Mouse (Mus musculus) adrenal gland, adult 2 months (tissue): ENCODE data around the gene Olfr1196. TPM values are rescaled to one million over a fixed set of nuclear protein-coding genes. Genes with fewer than 3 reads are reported as not detected.
"Not testable (repeated sequence)": the region's sequence is repeated elsewhere in the genome, so short reads cannot be mapped to it uniquely, and the experiment has no call there.

Experiments
- DNase-seq: peaks from one replicate; pipeline ENCODE4 v3.0.0; 2021
- long read RNA-seq: library from polyadenylated mRNA; stranded (forward); transcript quantifications from one replicate; pipeline ENCODE4 v2.0.0, GENCODE M21; 2021
- polyA plus RNA-seq: library from polyadenylated mRNA; depleted of rRNA; stranded (reverse); fragments of >200 nt; gene quantifications from 2 replicates; pipeline ENCODE4 v1.2.3, GENCODE M21; 2012; rRNA removed
- total RNA-seq, 2 experiments: library from RNA; stranded (reverse); gene quantifications; 2 replicates each; pipeline ENCODE4 v1.2.3; 2021

Olfr1196 gene
- total RNA-seq (not detected), polyA plus RNA-seq (not detected in 2 replicates)
- long read RNA-seq, result 0 reads

- DNase-seq, result no peak
These were observed at the start of gene Olfr1196 for GRCm38 (mm10) chr2:88704497-88704896. Gene Olfr1196, minus strand, starts transcription at chr2:88704597.

GRCm38 (mm10) chr2:88751270-88751669 lies 46.9 kb upstream of the Olfr1196 start, which contains the start of gene Olfr1198:
Gene Olfr1198, minus strand, starts transcription at chr2:88751370.
- DNase-seq, result no peak

- no peak for DNase-seq
These were observed 39.0 kb upstream of the Olfr1196 start for GRCm38 (mm10) chr2:88743379-88743778.

- no peak for DNase-seq
These were observed 27.9 kb upstream of the Olfr1196 start, which contains the start of gene Olfr1197 for GRCm38 (mm10) chr2:88732266-88732665. Gene Olfr1197, minus strand, starts transcription at chr2:88732366.

- DNase-seq, result no peak
These were observed 15.3 kb downstream of the Olfr1196 start, which contains the start of gene Olfr1195 for GRCm38 (mm10) chr2:88689087-88689486. Gene Olfr1195, minus strand, starts transcription at chr2:88689187.

- DNase-seq, result not testable (repeated sequence)
These were observed 29.1 kb downstream of the Olfr1196 start, which contains the start of gene Olfr1193 for GRCm38 (mm10) chr2:88675328-88675727. Gene Olfr1193, plus strand, starts transcription at chr2:88675628.

- DNase-seq, result no peak
These were observed 56.2 kb downstream of the Olfr1196 start, which contains the start of gene Olfr1192-ps1 for GRCm38 (mm10) chr2:88648209-88648608. Gene Olfr1192-ps1, plus strand, starts transcription at chr2:88648509.

Other genes starting within 250 kb of the Olfr1196 start
- gene Olfr1183, start 249.7 kb downstream of the Olfr1196 start, total RNA-seq, result not detected
- not detected in 2 replicates for gene Olfr1183, start 249.7 kb downstream of the Olfr1196 start, polyA plus RNA-seq
- not detected for gene Olfr1184, start 221.0 kb downstream of the Olfr1196 start, total RNA-seq
- gene Olfr1184, start 221.0 kb downstream of the Olfr1196 start, polyA plus RNA-seq, result not detected in 2 replicates
- not detected for gene Olfr1185-ps1, start 211.3 kb downstream of the Olfr1196 start, total RNA-seq
- gene Olfr1185-ps1, start 211.3 kb downstream of the Olfr1196 start, polyA plus RNA-seq, result not detected in 2 replicates
- not detected for gene Olfr1186, start 186.0 kb downstream of the Olfr1196 start, total RNA-seq
- gene Olfr1186, start 186.0 kb downstream of the Olfr1196 start, polyA plus RNA-seq, result not detected in 2 replicates
- not detected for gene Olfr1188, start 147.7 kb downstream of the Olfr1196 start, total RNA-seq
- gene Olfr1188, start 147.7 kb downstream of the Olfr1196 start, polyA plus RNA-seq, result not detected in 2 replicates
- gene Olfr1189, start 118.1 kb downstream of the Olfr1196 start, total RNA-seq, result not detected
- not detected in 2 replicates for gene Olfr1189, start 118.1 kb downstream of the Olfr1196 start, polyA plus RNA-seq
- gene Olfr1191-ps1, start 64.1 kb downstream of the Olfr1196 start, total RNA-seq, result under 1 TPM in 1 of 2 experiments, not detected in 1; 0.06 TPM
- gene Olfr1191-ps1, start 64.1 kb downstream of the Olfr1196 start, polyA plus RNA-seq, result not detected in 2 replicates
- gene Olfr1192-ps1, start 56.1 kb downstream of the Olfr1196 start, total RNA-seq, result not detected
- not detected in 2 replicates for gene Olfr1192-ps1, start 56.1 kb downstream of the Olfr1196 start, polyA plus RNA-seq
- gene Olfr1193, start 29.0 kb downstream of the Olfr1196 start, total RNA-seq, result not detected
- gene Olfr1193, start 29.0 kb downstream of the Olfr1196 start, polyA plus RNA-seq, result not detected in 2 replicates
- not detected for gene Olfr1195, start 15.4 kb downstream of the Olfr1196 start, total RNA-seq
- gene Olfr1195, start 15.4 kb downstream of the Olfr1196 start, polyA plus RNA-seq, result not detected in 2 replicates
- not detected for gene Olfr1197, start 27.8 kb upstream of the Olfr1196 start, total RNA-seq
- not detected in 2 replicates for gene Olfr1197, start 27.8 kb upstream of the Olfr1196 start, polyA plus RNA-seq
- gene Olfr1198, start 46.8 kb upstream of the Olfr1196 start, total RNA-seq, result not detected
- gene Olfr1198, start 46.8 kb upstream of the Olfr1196 start, polyA plus RNA-seq, result not detected in 2 replicates
- gene Olfr1199, start 55.9 kb upstream of the Olfr1196 start, total RNA-seq, result not detected
- not detected in 2 replicates for gene Olfr1199, start 55.9 kb upstream of the Olfr1196 start, polyA plus RNA-seq
- not detected for gene Olfr1200, start 65.9 kb upstream of the Olfr1196 start, total RNA-seq
- not detected in 2 replicates for gene Olfr1200, start 65.9 kb upstream of the Olfr1196 start, polyA plus RNA-seq
- gene Olfr1201, start 88.4 kb upstream of the Olfr1196 start, total RNA-seq, result not detected
- not detected in 2 replicates for gene Olfr1201, start 88.4 kb upstream of the Olfr1196 start, polyA plus RNA-seq
- not detected for gene Olfr1202, start 109.9 kb upstream of the Olfr1196 start, total RNA-seq
- not detected in 2 replicates for gene Olfr1202, start 109.9 kb upstream of the Olfr1196 start, polyA plus RNA-seq
- not detected for gene Olfr1205, start 125.1 kb upstream of the Olfr1196 start, total RNA-seq
- gene Olfr1205, start 125.1 kb upstream of the Olfr1196 start, polyA plus RNA-seq, result not detected in 2 replicates
- gene Olfr1204, start 144.7 kb upstream of the Olfr1196 start, total RNA-seq, result not detected
- gene Olfr1204, start 144.7 kb upstream of the Olfr1196 start, polyA plus RNA-seq, result not detected in 2 replicates
- gene Olfr1206, start 158.6 kb upstream of the Olfr1196 start, total RNA-seq, result not detected
- not detected in 2 replicates for gene Olfr1206, start 158.6 kb upstream of the Olfr1196 start, polyA plus RNA-seq
- gene Olfr1208, start 197.7 kb upstream of the Olfr1196 start, total RNA-seq, result not detected
- gene Olfr1208, start 197.7 kb upstream of the Olfr1196 start, polyA plus RNA-seq, result not detected in 2 replicates
- not detected for gene Olfr1209, start 210.6 kb upstream of the Olfr1196 start, total RNA-seq
- gene Olfr1209, start 210.6 kb upstream of the Olfr1196 start, polyA plus RNA-seq, result not detected in 2 replicates
- gene Olfr1211, start 233.5 kb upstream of the Olfr1196 start, total RNA-seq, result not detected
- gene Olfr1211, start 233.5 kb upstream of the Olfr1196 start, polyA plus RNA-seq, result not detected in 2 replicates
- gene Olfr1212, start 249.4 kb upstream of the Olfr1196 start, total RNA-seq, result not detected
- gene Olfr1212, start 249.4 kb upstream of the Olfr1196 start, polyA plus RNA-seq, result not detected in 2 replicates